Mouse (Mus musculus) limb, embryonic 14.5 days (tissue): ENCODE data around the gene Lrrc36. TPM values are rescaled to one million over a fixed set of nuclear protein-coding genes. Genes with fewer than 3 reads are reported as not detected.

Source experiments
- ATAC-seq: fragments of 200-750 bp; cut with Nextera tagmentation; 2 replicates; pipeline ENCODE4 v1.8.0; 2017; ENCODE audit warnings: low read depth, moderate number of reproducible peaks, moderate TSS enrichment; ENCODE audit not compliant: low FRiP score
- DNase-seq: peaks from one replicate; pipeline ENCODE4 v3.0.0-alpha.2; 2015; ENCODE audit warnings: low spot score
- H3K27ac ChIP-seq: fragments of 300-500 bp; sonication (generic); replicated peaks from 2 replicates; pipeline ENCODE4 v1.5.1; 2014; ENCODE audit warnings: low read depth, mild to moderate bottlenecking, low read length, moderate library complexity, mixed read lengths
- H3K27me3 ChIP-seq: fragments of 300-500 bp; sonication (generic); 2 replicates; pipeline ENCODE4 v1.6.1; 2014; ENCODE audit warnings: low read length, mixed read lengths; ENCODE audit not compliant: control insufficient read depth, insufficient read depth
- H3K36me3 ChIP-seq: fragments of 300-500 bp; sonication (generic); 2 replicates; pipeline ENCODE4 v1.6.1; 2014; ENCODE audit warnings: mild to moderate bottlenecking, low read length, moderate library complexity, mixed read lengths; ENCODE audit not compliant: control insufficient read depth, insufficient read depth
- H3K4me1 ChIP-seq: fragments of 300-500 bp; sonication (generic); 2 replicates; pipeline ENCODE4 v1.6.1; 2014; ENCODE audit warnings: antibody characterized with exemption, low read length, mixed read lengths; ENCODE audit not compliant: control insufficient read depth, insufficient read depth
- H3K4me2 ChIP-seq: fragments of 300-500 bp; sonication (generic); replicated peaks from 2 replicates; pipeline ENCODE4 v1.6.1; 2014; ENCODE audit warnings: low read depth, mild to moderate bottlenecking, low read length, moderate library complexity; ENCODE audit not compliant: severe bottlenecking
- H3K4me3 ChIP-seq: fragments of 300-500 bp; sonication (generic); replicated peaks from 2 replicates; pipeline ENCODE4 v1.5.1; 2014; ENCODE audit warnings: low read length
- H3K9ac ChIP-seq: fragments of 300-500 bp; sonication (generic); 2 replicates; pipeline ENCODE4 v1.6.1; 2014; ENCODE audit warnings: mild to moderate bottlenecking, low read depth, low read length, moderate library complexity; ENCODE audit not compliant: severe bottlenecking
- H3K9me3 ChIP-seq: fragments of 300-500 bp; sonication (generic); 2 replicates; pipeline ENCODE4 v1.6.1; 2016; ENCODE audit warnings: low read length; ENCODE audit not compliant: control insufficient read depth
- POLR2A ChIP-seq: fragments of 200-500 bp; IDR thresholded peaks from 2 replicates; pipeline ENCODE4 v1.8.0; 2012; ENCODE audit warnings: inconsistent platforms, mild to moderate bottlenecking, moderate library complexity, borderline replicate concordance; ENCODE audit not compliant: insufficient read depth, insufficient read length; ENCODE audit errors: extremely low read depth
- WGBS: fragments of 180-500 bp; shearing (Covaris S2); extraction: QIAGEN DNeasy Blood & Tissue Kit; methylation state at CpG from one replicate; pipeline ENCODE4 v1.1.7; 2014; 5-methylcytosine and 5-hydroxymethylcytosine counted together
- polyA plus RNA-seq, 2 experiments: library from polyadenylated mRNA; depleted of rRNA in 1 of 2; stranded (reverse) in 1 of 2; unstranded in 1 of 2; fragments of >200 nt; fragmentation: Nextera tagmentation in 1 of 2; extraction: Ambion mirVana in 1 of 2; gene quantifications; 2 replicates each; pipeline versions ENCODE4 v1.2.1 to v1.2.3; 2012 to 2014

The Lrrc36 gene
- polyA plus RNA-seq, 2 experiments: 0.62 to 0.84 TPM

DNA sequence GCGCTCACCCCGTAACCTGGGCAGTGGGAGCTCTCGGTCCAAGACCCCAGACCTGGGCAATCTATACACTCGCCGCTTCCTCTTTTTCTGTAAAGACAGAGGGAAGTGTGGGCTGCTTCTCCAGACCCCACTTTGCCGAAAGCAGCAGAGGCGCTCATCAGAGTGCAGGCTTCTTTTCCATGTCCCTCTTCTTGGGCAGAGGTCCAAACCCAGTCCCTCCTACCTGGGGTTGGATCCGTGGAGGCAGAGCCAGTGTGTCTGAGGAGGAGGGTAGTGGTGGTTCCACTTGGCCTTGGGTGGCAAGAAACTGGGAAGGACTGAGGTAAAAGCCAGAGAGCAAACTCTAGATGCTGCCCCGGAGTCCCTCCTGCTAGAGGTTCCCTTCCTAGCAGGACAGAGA is 59.6 kb downstream of the Lrrc36 start:
- Histone ChIP-seq H3K4me3 (no peak overlapping the region), H3K36me3 (peaks cover 34% of the 10 kb centered on the region), H3K9ac (no peak overlapping the region), H3K27me3 (peaks cover 11% of the 10 kb centered on the region), H3K9me3 (no peaks in the 10 kb centered on the region), H3K27ac (no peak overlapping the region), H3K4me1 (peaks cover 26% of the 10 kb centered on the region), H3K4me2 (no peak overlapping the region)
- TF ChIP-seq POLR2A: no peak
- WGBS: 59% methylated on average over 9 of the region's 9 CpGs
- no peak for ATAC-seq
- no peak for DNase-seq

- DNase-seq (peak; percentile 80), ATAC-seq (peak; percentile 39)
- Histone ChIP-seq H3K27me3 (peaks cover 11% of the 10 kb centered on the region), H3K9me3 (no peaks in the 10 kb centered on the region), H3K36me3 (peaks cover 43% of the 10 kb centered on the region), H3K4me2 (no peak overlapping the region), H3K4me3 (no peak overlapping the region), H3K27ac (no peak overlapping the region), H3K9ac (no peak overlapping the region), H3K4me1 (peaks cover 26% of the 10 kb centered on the region)
- TF ChIP-seq POLR2A: no peak
- 31% methylated on average over 15 of the region's 17 CpGs for WGBS
Measured at GRCm38 (mm10) chr8:105473816-105474606, 60.6 kb downstream of the Lrrc36 start.

DNA sequence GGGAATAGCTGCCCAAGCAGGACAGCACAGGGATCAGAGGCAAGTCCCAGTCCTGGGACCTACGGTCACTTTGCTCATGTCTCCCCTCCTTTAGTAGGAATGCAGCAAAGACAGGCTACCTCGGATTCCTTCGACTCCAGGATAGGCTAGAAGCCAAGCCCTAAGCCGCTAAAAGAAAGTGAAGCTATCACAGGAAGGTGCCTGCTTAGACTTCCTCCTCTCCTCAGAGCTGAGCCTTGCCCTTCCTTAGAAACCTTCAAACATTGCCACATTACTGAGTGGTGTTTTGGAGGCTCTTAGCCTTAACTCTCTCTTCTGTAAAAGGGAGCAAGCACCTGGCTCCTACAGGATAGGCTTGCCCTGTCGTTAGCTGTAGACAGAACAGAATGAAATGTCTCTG is 61.3 kb downstream of the Lrrc36 start:
- ATAC-seq: no peak
- no peak overlapping the region for H3K9ac ChIP-seq

GRCm38 (mm10) chr8:105475254-105475653 is 61.9 kb downstream of the Lrrc36 start:
- no peaks in the 10 kb centered on the region for H3K9me3 ChIP-seq
- 35% methylated on average over 4 of the region's 4 CpGs for WGBS
- no peak for TF ChIP-seq POLR2A
- ATAC-seq (no peak), DNase-seq (no peak)
- no peak overlapping the region for H3K4me2 ChIP-seq
- peaks cover 26% of the 10 kb centered on the region for H3K4me1 ChIP-seq
- peaks cover 11% of the 10 kb centered on the region for H3K27me3 ChIP-seq
- no peak overlapping the region for H3K4me3 ChIP-seq
- H3K27ac ChIP-seq: no peak overlapping the region
- no peak overlapping the region for H3K9ac ChIP-seq
- H3K36me3 ChIP-seq: peaks cover 54% of the 10 kb centered on the region

More for the DNA sequence above, 61.3 kb downstream of the Lrrc36 start:
- no peak for DNase-seq
- Histone ChIP-seq H3K9me3 (no peaks in the 10 kb centered on the region), H3K4me3 (no peak overlapping the region), H3K36me3 (peaks cover 48% of the 10 kb centered on the region), H3K4me2 (no peak overlapping the region), H3K27me3 (peaks cover 11% of the 10 kb centered on the region), H3K4me1 (peaks cover 26% of the 10 kb centered on the region), H3K27ac (0 out of 2 replicates have a peak overlapping the region, but pooled peaks have one; percentile 8)
- no peak for TF ChIP-seq POLR2A
- WGBS: 42% methylated on average over 5 of the region's 5 CpGs

DNA sequence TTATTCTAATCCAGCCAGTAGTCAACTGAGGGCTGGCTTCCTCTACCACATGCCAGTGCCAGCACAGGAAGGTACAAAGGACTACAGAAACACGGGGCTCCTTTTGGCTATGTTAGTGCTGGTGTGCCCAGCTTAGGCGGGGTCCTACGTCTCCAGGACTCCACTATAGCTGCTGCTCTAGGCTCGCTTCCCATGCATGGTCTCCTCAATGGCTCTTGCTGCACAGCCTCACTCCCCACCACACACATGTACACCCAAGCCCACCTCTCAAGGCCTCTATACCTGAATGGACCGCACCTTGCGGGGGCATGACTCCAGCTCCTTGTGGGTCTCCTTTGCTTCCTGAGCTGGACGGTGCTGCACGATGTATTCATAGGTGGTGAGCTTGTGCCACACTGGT is 62.4 kb downstream of the Lrrc36 start:
- Histone ChIP-seq H3K36me3 (peaks cover 54% of the 10 kb centered on the region), H3K9ac (no peak overlapping the region), H3K27me3 (peaks cover 11% of the 10 kb centered on the region), H3K4me1 (peaks cover 23% of the 10 kb centered on the region), H3K4me2 (no peak overlapping the region), H3K9me3 (no peaks in the 10 kb centered on the region), H3K4me3 (no peak overlapping the region), H3K27ac (no peak overlapping the region)
- TF ChIP-seq POLR2A: no peak
- DNase-seq (no peak), ATAC-seq (no peak)
- WGBS: 93% methylated on average over 8 of the region's 8 CpGs
